Comparison of ENCODE assay signal across 9 mouse cellular contexts in the genomic region with DNA sequence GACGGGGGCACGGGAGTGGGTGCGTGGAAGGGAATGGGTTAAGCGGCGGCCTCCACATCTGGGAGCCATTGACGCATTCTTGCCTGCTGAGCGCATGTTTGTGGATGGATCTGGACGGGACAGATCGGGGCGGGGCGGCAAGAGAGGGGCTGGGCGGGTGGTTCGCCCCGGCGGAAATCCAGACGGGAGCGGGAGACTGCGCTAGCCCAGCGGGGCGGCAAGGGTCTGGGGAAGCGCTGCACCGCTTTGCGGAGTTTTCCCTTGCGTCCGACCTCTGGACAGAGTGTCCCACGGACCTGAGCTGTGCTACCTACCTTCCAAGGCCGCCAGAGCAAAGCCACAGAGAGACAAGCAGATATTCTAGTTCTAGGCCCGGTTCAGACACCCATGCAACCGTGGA. TPM values are rescaled to one million over a fixed set of nuclear protein-coding genes. Genes with fewer than 3 reads are reported as not detected.
A peak's percentile ranks its signal among the peaks of the same experiment; 100 is the strongest.
DNase-seq lines count a peak whose midpoint lies in the region; ATAC-seq and TF ChIP-seq lines count a peak whose summit lies in the region.
"Had no signal": no experiment of that assay in that cellular context is flagged by ENCODE, and none has a peak within 500 bp of the region (broad histone marks: within the 10 kb centered on the region; RNA-seq: fewer than 3 reads in every experiment).

No protein-coding gene starts in this region.

- intact Hi-C loops in left cerebral cortex, adult 2 months (cut with DNase I), result no loop called here
- intact Hi-C loops in left cerebral cortex, postnatal 36 days (cut with DNase I), result no loop called here

- peaks cover 8% of the 10 kb centered on the region; the same call in 1 of the 2 replicates for H3K4me1 ChIP-seq in embryonic fibroblast, embryonic 13.5 days (ENCODE audit: control insufficient read depth, insufficient read depth, low read length)
- peaks cover 74% of the 10 kb centered on the region for H3K4me1 ChIP-seq in heart, postnatal 0 days (ENCODE audit: control insufficient read depth, insufficient read depth)
- H3K4me1 ChIP-seq in midbrain, embryonic 10.5 days, result peaks cover 80% of the 10 kb centered on the region

- WGBS in heart, postnatal 0 days, result under 1% methylated on average over 26 of the region's 29 CpGs
- WGBS in midbrain, embryonic 10.5 days, result under 1% methylated on average over 29 of the region's 29 CpGs

- TF ChIP-seq EP300 in heart, postnatal 0 days (IDR thresholded peaks at IDR 0.05; ENCODE audit: low read depth), result peak; percentile 61; the same call in 1 of the 2 replicates

- DNase-seq in left cerebral cortex, adult 2 months (ENCODE audit: extremely low spot score in 1 of 2, low spot score in 2 of 2), result no peak
- DNase-seq in left cerebral cortex, adult 8-10 months (ENCODE audit: low spot score in 2 of 2), result no peak
- DNase-seq in heart, postnatal 0 days (ENCODE audit: low spot score), result peak; percentile 76
- peak; percentile 84 to 86 for DNase-seq in kidney, postnatal 36 days
- DNase-seq in midbrain, embryonic 10.5 days (ENCODE audit: low spot score), result peak; percentile 70
- DNase-seq in left cerebral cortex, postnatal 36 days (ENCODE audit: low spot score in 2 of 2), result no peak

- peak; percentile 89 for TF ChIP-seq POLR2A in embryonic fibroblast, embryonic 13.5 days (IDR thresholded peaks at IDR 0.05; ENCODE audit: low read depth, low read length)

- peak overlapping the region; percentile 82 for H3K4me2 ChIP-seq in heart, postnatal 0 days (ENCODE audit: low read depth, low read length)

- peak overlapping the region; percentile 83 for H3K9ac ChIP-seq in heart, postnatal 0 days (replicated peaks; ENCODE audit: low read depth, low read length)

- H3K27me3 ChIP-seq in heart, postnatal 0 days (ENCODE audit: control insufficient read depth, insufficient read depth, low read length), result no peaks in the 10 kb centered on the region
- H3K27me3 ChIP-seq in midbrain, embryonic 10.5 days (ENCODE audit: low read depth, poor library complexity, severe bottlenecking), result peaks cover 62% of the 10 kb centered on the region

- peak; percentile 50 for ATAC-seq in heart, postnatal 0 days (ENCODE audit: insufficient read depth, low read depth)
- ATAC-seq in inflammation-experienced regulatory T-cells, adult 6 months, result no peak

- H3K9me3 ChIP-seq in heart, postnatal 0 days (replicated peaks; ENCODE audit: control insufficient read depth, low read length), result no peaks in the 10 kb centered on the region
- no peaks in the 10 kb centered on the region for H3K9me3 ChIP-seq in midbrain, embryonic 10.5 days (replicated peaks)

- H3K36me3 ChIP-seq in heart, postnatal 0 days (replicated peaks; ENCODE audit: control insufficient read depth, insufficient read depth, low read length), result no peaks in the 10 kb centered on the region
- no peaks in the 10 kb centered on the region for H3K36me3 ChIP-seq in midbrain, embryonic 10.5 days

- H3K27ac ChIP-seq in left cerebral cortex, adult 2 months, result peak overlapping the region; percentile 56
- H3K27ac ChIP-seq in embryonic fibroblast, embryonic 13.5 days (ENCODE audit: insufficient read depth, low read length), result peak overlapping the region; percentile 86
- peak overlapping the region; percentile 93 for H3K27ac ChIP-seq in heart, postnatal 0 days (ENCODE audit: low read depth)
- peak overlapping the region; percentile 24 for H3K27ac ChIP-seq in midbrain, embryonic 10.5 days (replicated peaks)

- H3K4me3 ChIP-seq in left cerebral cortex, adult 2 months, result peak overlapping the region; percentile 21
- peak overlapping the region; percentile 28 for H3K4me3 ChIP-seq in embryonic fibroblast, embryonic 13.5 days (ENCODE audit: insufficient read depth, low read length)
- H3K4me3 ChIP-seq in heart, postnatal 0 days (ENCODE audit: low read depth, low read length), result peak overlapping the region; percentile 87
- peak overlapping the region; percentile 80 for H3K4me3 ChIP-seq in midbrain, embryonic 10.5 days

- TF ChIP-seq CTCF in left cerebral cortex, adult 2 months (IDR thresholded peaks at IDR 0.05), result no peak
- no peak for TF ChIP-seq CTCF in embryonic fibroblast, embryonic 13.5 days (IDR thresholded peaks at IDR 0.05; ENCODE audit: borderline replicate concordance, insufficient read depth, low read length)
- no peak for TF ChIP-seq CTCF in heart, postnatal 0 days (IDR thresholded peaks at IDR 0.05; ENCODE audit: low read depth)

RNA-seq across cellular contexts. Expression of gene Rara, which starts 8.6 kb away (rescaled TPM):
- total RNA-seq in left cerebral cortex, adult 2 months (2021), result 10 to 100 TPM; 14.0 to 18.7 TPM
- total RNA-seq in left cerebral cortex, adult 8-10 months (2022), result 10 to 100 TPM; 11.1 to 11.7 (median 11.4) TPM
- polyA plus RNA-seq in embryonic fibroblast, embryonic 13.5 days (2011; ENCODE audit: insufficient read length, low read depth, missing spikeins), result 26.8 and 28.2 TPM in 2 replicates
- total RNA-seq in heart, postnatal 0 days (2014; rRNA removed; ENCODE audit: low replicate concordance), result 24.0 and 36.2 TPM in 2 replicates
- polyA plus RNA-seq in heart, postnatal 0 days (2015; fragmentation: Nextera tagmentation; extraction: Ambion mirVana), result 14.7 and 15.8 TPM in 2 replicates
- polyA plus RNA-seq in midbrain, embryonic 10.5 days (2016; fragmentation: Nextera tagmentation; extraction: Ambion mirVana), result 15.5 and 16.1 TPM in 2 replicates
- 10 to 100 TPM; 10.5 to 11.6 TPM for total RNA-seq in left cerebral cortex, postnatal 36 days (2021)
- polyA plus RNA-seq in inflammation-experienced regulatory T-cells, adult 6 months (2017; shearing (Covaris generic)), result 1 to 10 TPM; 7.4 to 8.1 (median 7.6) TPM

RNA-seq across cellular contexts. Expression of gene Cdc6, which starts 28.6 kb away (rescaled TPM):
- under 1 TPM; 0.35 to 0.36 TPM for total RNA-seq in left cerebral cortex, adult 2 months (2021)
- under 1 TPM; 0.15 to 0.91 (median 0.25) TPM for total RNA-seq in left cerebral cortex, adult 8-10 months (2022)
- 7.4 and 11.8 TPM in 2 replicates for polyA plus RNA-seq in embryonic fibroblast, embryonic 13.5 days (2011; ENCODE audit: insufficient read length, low read depth, missing spikeins)
- 1.4 and 2.2 TPM in 2 replicates for total RNA-seq in heart, postnatal 0 days (2014; rRNA removed; ENCODE audit: low replicate concordance)
- polyA plus RNA-seq in heart, postnatal 0 days (2015; fragmentation: Nextera tagmentation; extraction: Ambion mirVana), result 4.2 and 4.5 TPM in 2 replicates
- 53.3 and 67.8 TPM in 2 replicates for polyA plus RNA-seq in midbrain, embryonic 10.5 days (2016; fragmentation: Nextera tagmentation; extraction: Ambion mirVana)
- under 1 TPM; 0.39 to 0.47 TPM for total RNA-seq in left cerebral cortex, postnatal 36 days (2021)
- 10 to 100 TPM in 1 of 3 experiments, 1 to 10 TPM in 2; 5.1 to 40.6 (median 5.2) TPM for polyA plus RNA-seq in inflammation-experienced regulatory T-cells, adult 6 months (2017; shearing (Covaris generic))

RNA-seq across cellular contexts. Expression of gene Gjd3, which starts 46.6 kb away (rescaled TPM):
- total RNA-seq in left cerebral cortex, adult 2 months (2021), result 1 to 10 TPM; 1.4 to 3.2 TPM
- total RNA-seq in left cerebral cortex, adult 8-10 months (2022), result 1 to 10 TPM; 1.2 to 1.8 (median 1.4) TPM
- not detected in 2 replicates for polyA plus RNA-seq in embryonic fibroblast, embryonic 13.5 days (2011; ENCODE audit: insufficient read length, low read depth, missing spikeins)
- total RNA-seq in heart, postnatal 0 days (2014; rRNA removed; ENCODE audit: low replicate concordance), result 4.2 and 14.7 TPM in 2 replicates
- polyA plus RNA-seq in heart, postnatal 0 days (2015; fragmentation: Nextera tagmentation; extraction: Ambion mirVana), result 5.8 and 6.3 TPM in 2 replicates
- 0.16 TPM in 1 of 2 replicates, not detected in the other for polyA plus RNA-seq in midbrain, embryonic 10.5 days (2016; fragmentation: Nextera tagmentation; extraction: Ambion mirVana)
- total RNA-seq in left cerebral cortex, postnatal 36 days (2021), result 1 to 10 TPM; 2.0 TPM
- not detected for polyA plus RNA-seq in inflammation-experienced regulatory T-cells, adult 6 months (2017; shearing (Covaris generic))
- total RNA-seq: MEL had no signal

Comparison
In these comparisons a context has a peak if more than half of its experiments do, and no peak if none do; other contexts are left out.
1. DNase-seq: peak in heart, postnatal 0 days (single experiment), kidney, postnatal 36 days (2 of 2) and midbrain, embryonic 10.5 days (single experiment); none in left cerebral cortex, adult 2 months (0 of 2), left cerebral cortex, adult 8-10 months (0 of 2) and left cerebral cortex, postnatal 36 days (0 of 2).
2. H3K27ac ChIP-seq: peak in every context shown above with its lines; median percentile 93 in heart, postnatal 0 days; 86 in embryonic fibroblast, embryonic 13.5 days; 56 in left cerebral cortex, adult 2 months; 24 in midbrain, embryonic 10.5 days.
3. H3K4me3 ChIP-seq: peak in every context shown above with its lines; median percentile 87 in heart, postnatal 0 days; 80 in midbrain, embryonic 10.5 days; 28 in embryonic fibroblast, embryonic 13.5 days; 21 in left cerebral cortex, adult 2 months.